Mouse (Mus musculus) myocyte (in vitro differentiated cells): ENCODE measurements around the gene Tfap2c.

Experiments used
- CEBPB ChIP-seq: IDR thresholded peaks from 2 replicates; pipeline ENCODE4 v1.6.1; 2011; ENCODE audit warnings: mild to moderate bottlenecking, moderate library complexity; ENCODE audit not compliant: poor library complexity, insufficient read depth, severe bottlenecking
- E2F4 ChIP-seq: IDR thresholded peaks from one replicate; pipeline ENCODE4 v1.6.1; 2011; ENCODE audit warnings: mild to moderate bottlenecking, control low read depth, moderate library complexity; ENCODE audit not compliant: insufficient read depth
- MAX ChIP-seq: IDR thresholded peaks from one replicate; pipeline ENCODE4 v1.6.1; 2011; ENCODE audit warnings: low read depth, mild to moderate bottlenecking, control low read depth
- MYOD1 ChIP-seq, 3 experiments: IDR thresholded peaks; one replicate each; pipeline ENCODE4 v1.6.1; 2011; ENCODE audit warnings: control low read depth in 2 of 3, low read depth in 2 of 3, mild to moderate bottlenecking in 2 of 3, moderate library complexity in 1 of 3; ENCODE audit not compliant: insufficient read length in 2 of 3, control insufficient read depth in 1 of 3
- MYOG ChIP-seq, 3 experiments: IDR thresholded peaks; one replicate each; pipeline ENCODE4 v1.6.1; 2011; ENCODE audit warnings: control low read depth in 2 of 3, low read depth in 2 of 3, mild to moderate bottlenecking in 2 of 3; ENCODE audit not compliant: insufficient read length in 2 of 3, control insufficient read depth in 1 of 3, insufficient read depth in 1 of 3
- POLR2A ChIP-seq: IDR thresholded peaks from one replicate; pipeline ENCODE4 v1.6.1; 2011; ENCODE audit warnings: low read depth, mild to moderate bottlenecking, control low read depth, moderate library complexity; ENCODE audit not compliant: insufficient read length
- POLR2AphosphoS2 ChIP-seq: IDR thresholded peaks from one replicate; pipeline ENCODE4 v1.6.1; 2011; ENCODE audit warnings: low read depth, control low read depth; ENCODE audit not compliant: insufficient read length
- REST ChIP-seq: IDR thresholded peaks from one replicate; pipeline ENCODE4 v1.6.1; 2011; ENCODE audit warnings: mild to moderate bottlenecking, control low read depth, moderate library complexity; ENCODE audit not compliant: insufficient read depth, insufficient read length
- SRF ChIP-seq: IDR thresholded peaks from one replicate; pipeline ENCODE4 v1.6.1; 2011; ENCODE audit warnings: low read depth; ENCODE audit not compliant: control insufficient read depth, insufficient read length
- TCF12 ChIP-seq: IDR thresholded peaks from one replicate; pipeline ENCODE4 v1.6.1; 2011; ENCODE audit warnings: mild to moderate bottlenecking, control low read depth; ENCODE audit not compliant: poor library complexity, insufficient read depth, severe bottlenecking
- TCF3 ChIP-seq: IDR thresholded peaks from one replicate; pipeline ENCODE4 v1.6.1; 2011; ENCODE audit warnings: low read depth, control low read depth; ENCODE audit not compliant: insufficient read length
- USF1 ChIP-seq: IDR thresholded peaks from one replicate; pipeline ENCODE4 v1.6.1; 2011; ENCODE audit warnings: low read depth, mild to moderate bottlenecking, control low read depth, moderate library complexity

- TF ChIP-seq MAX (no peak), POLR2A (no peak), E2F4 (no peak), MYOG (IDR thresholded peaks at IDR 0.05; ENCODE audit: control insufficient read depth in 1 of 3, insufficient read depth in 1 of 3, insufficient read length in 2 of 3, low read depth in 2 of 3) (no peak), MYOD1 (IDR thresholded peaks at IDR 0.05; ENCODE audit: control insufficient read depth in 1 of 3, insufficient read length in 2 of 3, low read depth in 2 of 3) (no peak), USF1 (no peak), TCF12 (no peak), CEBPB (no peak), POLR2AphosphoS2 (no peak), SRF (no peak), REST (no peak), TCF3 (no peak)
These were observed at the start of gene Tfap2c for GRCm38 (mm10) chr2:172549371-172550155.
